Mouse (Mus musculus) liver, embryonic 15.5 days (tissue): ENCODE results near the gene Ntn5. TPM values are rescaled to one million over a fixed set of nuclear protein-coding genes. Genes with fewer than 3 reads are reported as not detected.
"Not testable (repeated sequence)": the region's sequence is repeated elsewhere in the genome, so short reads cannot be mapped to it uniquely, and the experiment has no call there.

Experiments used
- ATAC-seq: fragments of 200-750 bp; cut with Nextera tagmentation; 2 replicates; pipeline ENCODE4 v1.8.0; 2017; ENCODE audit warnings: moderate number of reproducible peaks, mild to moderate bottlenecking, moderate library complexity; ENCODE audit not compliant: insufficient read depth
- H3K27ac ChIP-seq: fragments of 300-500 bp; sonication (generic); replicated peaks from 2 replicates; pipeline ENCODE4 v1.5.1; 2015; ENCODE audit warnings: mild to moderate bottlenecking, inconsistent platforms
- H3K27me3 ChIP-seq: fragments of 300-500 bp; sonication (generic); 2 replicates; pipeline ENCODE4 v1.6.1; 2015; ENCODE audit warnings: mild to moderate bottlenecking, inconsistent platforms
- H3K36me3 ChIP-seq: fragments of 300-500 bp; sonication (generic); replicated peaks from 2 replicates; pipeline ENCODE4 v1.6.1; 2015; ENCODE audit warnings: moderate library complexity, mild to moderate bottlenecking, inconsistent platforms
- H3K4me1 ChIP-seq: fragments of 300-500 bp; sonication (generic); replicated peaks from 2 replicates; pipeline ENCODE4 v1.6.1; 2015; ENCODE audit warnings: inconsistent platforms
- H3K4me2 ChIP-seq: fragments of 300-500 bp; sonication (generic); 2 replicates; pipeline ENCODE4 v1.6.1; 2015; ENCODE audit warnings: moderate library complexity, mild to moderate bottlenecking, inconsistent platforms
- H3K4me3 ChIP-seq: fragments of 300-500 bp; sonication (generic); replicated peaks from 2 replicates; pipeline ENCODE4 v1.5.1; 2015; ENCODE audit warnings: mild to moderate bottlenecking, inconsistent platforms
- H3K9ac ChIP-seq: fragments of 300-500 bp; sonication (generic); 2 replicates; pipeline ENCODE4 v1.6.1; 2015; ENCODE audit warnings: moderate library complexity, mild to moderate bottlenecking, inconsistent platforms
- H3K9me3 ChIP-seq: fragments of 300-500 bp; sonication (generic); replicated peaks from 2 replicates; pipeline ENCODE4 v1.6.1; 2016; ENCODE audit warnings: inconsistent platforms
- WGBS: fragments of 180-500 bp; shearing (Covaris S2); methylation state at CpG from one replicate; pipeline ENCODE4 v1.1.7; 2015; ENCODE audit warnings: mixed read lengths; ENCODE audit not compliant: insufficient replicate concordance; 5-methylcytosine and 5-hydroxymethylcytosine counted together
- polyA plus RNA-seq: library from polyadenylated mRNA; unstranded; fragments of >200 nt; fragmentation: Nextera tagmentation; extraction: Ambion mirVana; gene quantifications from 2 replicates; pipeline ENCODE4 v1.2.1, GENCODE M21; 2015

The Ntn5 gene
- polyA plus RNA-seq, 1 experiment from 2014 or later, result not detected

GRCm38 (mm10) chr7:45661702-45662101, 22.1 kb upstream of the Ntn5 start:
- H3K9ac ChIP-seq, H3K4me3 ChIP-seq, H3K36me3 ChIP-seq, ATAC-seq, H3K4me2 ChIP-seq, H3K4me1 ChIP-seq, H3K27me3 ChIP-seq, H3K27ac ChIP-seq, H3K9me3 ChIP-seq: not testable (repeated sequence)
- WGBS, result 71% methylated on average over 6 of the region's 6 CpGs

DNA sequence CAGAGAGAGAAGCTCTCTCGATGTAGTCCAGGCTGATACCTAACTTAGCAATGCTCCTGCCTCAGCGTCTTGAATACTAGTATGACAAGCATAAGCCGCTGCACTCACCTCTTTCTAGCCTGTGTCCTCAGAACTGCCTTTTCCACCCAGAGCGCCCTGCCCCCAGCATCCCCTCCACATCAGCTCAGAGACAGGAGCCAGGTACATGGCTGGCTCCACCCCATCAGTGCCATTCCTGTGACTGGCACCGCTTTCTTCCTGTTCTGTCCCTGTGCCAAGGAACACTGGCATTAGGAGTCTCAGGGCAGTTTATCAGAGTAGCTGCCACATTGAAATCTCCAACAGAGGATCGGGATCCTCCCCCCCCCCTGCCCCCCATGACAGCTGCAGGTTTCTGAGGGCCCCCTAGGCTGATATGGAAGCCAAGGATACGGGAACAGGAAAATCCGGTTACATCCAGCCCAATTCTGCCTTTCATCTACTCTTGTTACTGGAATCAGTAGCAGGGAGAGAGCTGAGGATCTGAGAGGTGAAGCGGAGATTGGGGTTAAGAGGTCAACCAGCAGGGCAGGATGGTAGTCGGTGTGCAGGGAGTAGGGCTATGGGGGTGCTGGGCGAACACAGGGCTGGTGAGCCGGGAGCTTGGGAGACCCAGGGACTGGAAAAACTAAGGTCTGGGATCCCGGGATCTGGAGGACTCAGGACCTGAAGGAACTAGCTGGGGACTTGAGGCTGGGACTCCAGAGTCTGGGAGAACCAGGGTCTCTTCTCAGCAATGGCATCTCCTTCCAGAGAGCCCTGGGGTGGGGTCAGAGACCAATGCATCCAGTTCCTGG, 18.3 kb upstream of the Ntn5 start:
- Histone ChIP-seq H3K27me3 (no peaks in the 10 kb centered on the region), H3K4me2 (no peak overlapping the region), H3K9ac (no peak overlapping the region), H3K27ac (no peak overlapping the region), H3K36me3 (no peaks in the 10 kb centered on the region), H3K4me3 (no peak overlapping the region), H3K9me3 (no peaks in the 10 kb centered on the region), H3K4me1 (no peaks in the 10 kb centered on the region)
- WGBS, result 45% methylated on average over 13 of the region's 13 CpGs
- ATAC-seq, result no peak

GRCm38 (mm10) chr7:45666161-45666560, 17.7 kb upstream of the Ntn5 start, which contains the start of gene Fut2:
Gene Fut2, minus strand, starts transcription at chr7:45666394.
- H3K9ac ChIP-seq, result no peak within 1 kb of the TSS
- no peak within 1 kb of the TSS for H3K27ac ChIP-seq
- H3K9me3 ChIP-seq, result no peaks in the 10 kb centered on the region
- H3K4me3 ChIP-seq, result no peak within 1 kb of the TSS
- H3K36me3 ChIP-seq, result no peaks in the 10 kb centered on the region
- no peaks in the 10 kb centered on the region for H3K27me3 ChIP-seq
- no peak within 1 kb of the TSS for H3K4me2 ChIP-seq
- ATAC-seq, result no peak
- WGBS, result 63% methylated on average over 7 of the region's 7 CpGs
- H3K4me1 ChIP-seq, result no peaks in the 10 kb centered on the region

- no peaks in the 10 kb centered on the region for H3K27me3 ChIP-seq
- 86% methylated on average over 14 of the region's 14 CpGs for WGBS
- H3K9me3 ChIP-seq, result no peaks in the 10 kb centered on the region
- H3K4me2 ChIP-seq, result no peak overlapping the region
- H3K9ac ChIP-seq, result no peak overlapping the region
- no peak overlapping the region for H3K27ac ChIP-seq
- H3K4me1 ChIP-seq, result no peaks in the 10 kb centered on the region
- H3K36me3 ChIP-seq, result no peaks in the 10 kb centered on the region
- no peak overlapping the region for H3K4me3 ChIP-seq
- no peak for ATAC-seq
These were observed 16.1 kb upstream of the Ntn5 start for GRCm38 (mm10) chr7:45667761-45668160.

- H3K4me1 ChIP-seq, result no peaks in the 10 kb centered on the region
- H3K4me2 ChIP-seq, result no peak overlapping the region
- H3K9me3 ChIP-seq, result no peaks in the 10 kb centered on the region
- no peaks in the 10 kb centered on the region for H3K27me3 ChIP-seq
- WGBS, result 84% methylated on average over 9 of the region's 9 CpGs
- no peak overlapping the region for H3K27ac ChIP-seq
- H3K36me3 ChIP-seq, result no peaks in the 10 kb centered on the region
- no peak for ATAC-seq
- no peak overlapping the region for H3K9ac ChIP-seq
- no peak overlapping the region for H3K4me3 ChIP-seq
These were observed 14.9 kb upstream of the Ntn5 start for GRCm38 (mm10) chr7:45668921-45669320.

DNA sequence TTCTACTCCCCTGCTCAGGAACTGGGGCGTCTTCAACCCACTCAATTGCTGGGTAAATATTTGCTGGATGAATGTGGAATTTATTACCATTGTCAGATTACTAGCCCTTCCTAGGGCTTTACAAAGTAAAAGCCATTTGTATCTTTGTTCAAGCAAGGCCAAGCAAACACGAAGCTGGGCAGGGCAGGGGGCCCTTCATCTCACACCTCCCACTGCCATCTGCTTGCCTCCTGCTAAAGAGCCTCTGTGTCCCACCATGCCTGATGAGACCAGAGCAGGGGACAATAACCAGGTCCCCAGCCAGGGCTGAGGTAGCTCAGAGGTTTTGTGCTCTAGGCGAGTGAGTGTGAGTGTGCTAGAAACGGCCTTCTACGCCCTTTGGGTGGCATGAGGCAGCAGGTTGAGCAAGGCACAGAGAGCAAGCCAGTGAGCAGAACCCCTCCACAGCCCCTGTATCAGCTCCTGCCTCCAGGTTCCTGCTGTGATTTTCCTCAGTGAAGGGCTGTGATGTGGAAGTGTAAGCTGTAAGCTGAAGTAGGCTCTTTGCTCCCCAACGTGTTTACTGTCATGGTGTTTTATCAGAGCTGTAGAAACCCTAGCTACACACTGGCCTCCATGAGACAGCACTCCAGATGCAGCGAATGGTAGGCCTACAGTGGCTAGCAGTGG, 6.1 kb upstream of the Ntn5 start:
- Histone ChIP-seq H3K9me3 (no peaks in the 10 kb centered on the region), H3K9ac (no peak overlapping the region)
- ATAC-seq, result no peak

DNA sequence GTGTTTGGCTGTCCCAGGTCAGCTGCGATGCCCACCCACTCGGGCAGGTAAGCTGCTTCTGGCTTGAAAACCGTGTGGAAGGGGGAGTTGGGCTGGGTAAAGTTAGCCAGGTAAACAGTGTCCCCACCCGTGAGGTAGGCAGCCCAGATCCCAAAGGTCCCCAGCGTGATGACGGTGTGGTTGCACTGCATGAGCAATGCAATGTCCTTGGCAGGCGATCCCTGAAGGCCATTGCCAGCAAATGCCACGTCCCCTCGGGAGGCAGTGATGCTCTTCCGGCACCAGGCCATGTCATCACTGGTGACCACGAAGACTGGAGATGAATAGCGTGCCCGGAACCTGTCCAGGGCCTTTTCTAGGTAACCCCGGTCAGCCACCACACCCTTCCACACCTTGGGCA, 5.3 kb upstream of the Ntn5 start:
- ATAC-seq, result no peak
- no peaks in the 10 kb centered on the region for H3K27me3 ChIP-seq
- H3K4me3 ChIP-seq, result no peak overlapping the region
- 75% methylated on average over 14 of the region's 14 CpGs for WGBS
- no peak overlapping the region for H3K27ac ChIP-seq
- H3K36me3 ChIP-seq, result no peaks in the 10 kb centered on the region
- H3K9me3 ChIP-seq, result no peaks in the 10 kb centered on the region
- H3K9ac ChIP-seq, result no peak overlapping the region
- peaks cover 13% of the 10 kb centered on the region for H3K4me1 ChIP-seq
- no peak overlapping the region for H3K4me2 ChIP-seq

More for the DNA sequence above, 6.1 kb upstream of the Ntn5 start:
- H3K4me3 ChIP-seq, result no peak overlapping the region
- H3K27ac ChIP-seq, result no peak overlapping the region
- no peak overlapping the region for H3K4me2 ChIP-seq
- WGBS, result 58% methylated on average over 7 of the region's 7 CpGs
- no peaks in the 10 kb centered on the region for H3K36me3 ChIP-seq
- no peaks in the 10 kb centered on the region for H3K27me3 ChIP-seq
- H3K4me1 ChIP-seq, result peaks cover 10% of the 10 kb centered on the region

DNA sequence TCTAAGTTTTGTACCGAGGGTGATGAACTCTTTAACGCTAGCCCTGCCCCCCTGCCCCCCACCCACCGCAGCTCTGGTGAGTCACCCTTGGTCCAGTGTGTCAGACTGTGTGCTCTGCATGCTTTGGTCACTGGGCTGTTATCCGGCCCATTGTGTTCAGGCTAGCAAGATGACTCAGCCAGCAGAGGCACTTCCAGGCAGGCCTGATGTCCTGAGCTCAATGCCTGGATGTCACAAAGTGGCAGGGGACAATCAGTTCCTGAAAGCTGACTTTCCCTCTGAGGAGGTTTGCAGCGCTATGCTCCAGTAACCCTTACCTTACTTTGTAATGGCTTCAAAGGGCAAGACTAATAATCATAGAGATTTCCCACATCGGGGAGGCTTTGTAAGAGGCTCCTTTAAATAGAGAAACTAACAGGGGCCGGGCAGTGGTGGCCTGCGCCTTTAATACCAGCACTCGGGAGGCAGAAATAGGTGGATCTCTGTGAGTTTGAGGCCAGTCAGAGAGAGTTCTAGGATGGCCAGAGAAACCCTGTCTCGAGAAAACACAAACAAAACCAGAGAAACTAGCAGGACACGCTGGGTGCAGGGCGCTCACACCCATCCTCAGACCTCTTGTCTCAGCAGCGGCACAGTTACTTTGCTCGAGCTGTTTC, 3.7 kb upstream of the Ntn5 start:
- no peak overlapping the region for H3K27ac ChIP-seq
- no peaks in the 10 kb centered on the region for H3K36me3 ChIP-seq
- peaks cover 10% of the 10 kb centered on the region; the same call in 1 of the 2 replicates for H3K27me3 ChIP-seq
- peaks cover 13% of the 10 kb centered on the region for H3K4me1 ChIP-seq
- no peak overlapping the region for H3K4me3 ChIP-seq
- no peak overlapping the region for H3K9ac ChIP-seq
- ATAC-seq, result no peak; the same call in 1 of the 2 replicates
- no peaks in the 10 kb centered on the region for H3K9me3 ChIP-seq
- 61% methylated on average over 14 of the region's 14 CpGs for WGBS
- no peak overlapping the region for H3K4me2 ChIP-seq

GRCm38 (mm10) chr7:45681046-45681736, 2.6 kb upstream of the Ntn5 start:
- no peak for ATAC-seq
- WGBS, result 42% methylated on average over 8 of the region's 8 CpGs
- Histone ChIP-seq H3K4me1 (peaks cover 13% of the 10 kb centered on the region), H3K4me2 (no peak overlapping the region), H3K4me3 (no peak overlapping the region), H3K9me3 (no peaks in the 10 kb centered on the region), H3K27ac (no peak overlapping the region), H3K36me3 (no peaks in the 10 kb centered on the region), H3K27me3 (peaks cover 10% of the 10 kb centered on the region; the same call in 1 of the 2 replicates), H3K9ac (no peak overlapping the region)

GRCm38 (mm10) chr7:45682144-45683126, 1.4 kb upstream of the Ntn5 start:
- peaks cover 10% of the 10 kb centered on the region; the same call in 1 of the 2 replicates for H3K27me3 ChIP-seq
- no peak overlapping the region for H3K9ac ChIP-seq
- H3K27ac ChIP-seq, result no peak overlapping the region
- no peak overlapping the region for H3K4me3 ChIP-seq
- H3K4me1 ChIP-seq, result peaks cover 13% of the 10 kb centered on the region
- no peaks in the 10 kb centered on the region for H3K36me3 ChIP-seq
- H3K9me3 ChIP-seq, result no peaks in the 10 kb centered on the region
- H3K4me2 ChIP-seq, result peak overlapping the region; percentile 43; the same call in 1 of the 2 replicates
- 24% methylated on average over 14 of the region's 14 CpGs for WGBS
- no peak for ATAC-seq
